In genomic region chr5:65973189-65973588, GRCm38 (mm10) we compare ENCODE assay signal across 29 mouse cellular contexts. TPM values are rescaled to one million over a fixed set of nuclear protein-coding genes. Genes with fewer than 3 reads are reported as not detected.
"Had no signal": no experiment of that assay in that cellular context is flagged by ENCODE, and none has a peak within 500 bp of the region (broad histone marks: within the 10 kb centered on the region; RNA-seq: fewer than 3 reads in every experiment).

No protein-coding gene starts in this region.

- H3K4me3 ChIP-seq: kidney, embryonic 15.5 days; limb, embryonic 12.5 days; limb, embryonic 15.5 days; liver, embryonic 13.5 days; midbrain, embryonic 13.5 days; myocyte; neural tube, embryonic 13.5 days; stomach, embryonic 15.5 days had no signal

- H3K27ac ChIP-seq: kidney, embryonic 15.5 days; limb, embryonic 12.5 days; limb, embryonic 15.5 days; liver, embryonic 13.5 days; midbrain, embryonic 13.5 days; neural tube, embryonic 13.5 days; stomach, embryonic 15.5 days had no signal

- H3K9ac ChIP-seq: kidney, embryonic 15.5 days; limb, embryonic 12.5 days; limb, embryonic 15.5 days; liver, embryonic 13.5 days; midbrain, embryonic 13.5 days; neural tube, embryonic 13.5 days; stomach, embryonic 15.5 days had no signal

- H3K36me3 ChIP-seq: kidney, embryonic 15.5 days; limb, embryonic 12.5 days; limb, embryonic 15.5 days; liver, embryonic 13.5 days; midbrain, embryonic 13.5 days; neural tube, embryonic 13.5 days; stomach, embryonic 15.5 days had no signal

- H3K4me1 ChIP-seq: kidney, embryonic 15.5 days; limb, embryonic 12.5 days; limb, embryonic 15.5 days; liver, embryonic 13.5 days; midbrain, embryonic 13.5 days; neural tube, embryonic 13.5 days; stomach, embryonic 15.5 days had no signal

- H3K27me3 ChIP-seq: kidney, embryonic 15.5 days; limb, embryonic 12.5 days; limb, embryonic 15.5 days; liver, embryonic 13.5 days; midbrain, embryonic 13.5 days; neural tube, embryonic 13.5 days; stomach, embryonic 15.5 days had no signal

- H3K9me3 ChIP-seq: kidney, embryonic 15.5 days; limb, embryonic 12.5 days; limb, embryonic 15.5 days; liver, embryonic 13.5 days; midbrain, embryonic 13.5 days; neural tube, embryonic 13.5 days; stomach, embryonic 15.5 days had no signal

- H3K4me2 ChIP-seq: kidney, embryonic 15.5 days; limb, embryonic 12.5 days; limb, embryonic 15.5 days; liver, embryonic 13.5 days; midbrain, embryonic 13.5 days; neural tube, embryonic 13.5 days; stomach, embryonic 15.5 days had no signal

- ATAC-seq: midbrain, embryonic 13.5 days; midbrain, embryonic 16.5 days had no signal

- DNase-seq: kidney, adult 8-10 months; kidney, postnatal 10 days; kidney, postnatal 36 days; layer of hippocampus, postnatal 36 days; left cerebral cortex, postnatal 4 days; liver, embryonic 13.5 days; lung, adult 2 months; lung, postnatal 14 days; lung, postnatal 4 days; retina, postnatal 1 day; right cerebral cortex, postnatal 25 days; spleen, adult 18-20 months; thymus, postnatal 36 days had no signal

RNA-seq across cellular contexts. Expression of gene 9130230L23Rik, which starts 30.9 kb away (rescaled TPM):
- total RNA-seq: layer of hippocampus, adult 8-10 months; layer of hippocampus, postnatal 10 days; layer of hippocampus, postnatal 36 days; left cerebral cortex, adult 8-10 months; left cerebral cortex, postnatal 14 days; left cerebral cortex, postnatal 4 days; monocyte, adult 5-6 weeks had no signal
- polyA plus RNA-seq: limb, embryonic 12.5 days; liver, embryonic 13.5 days; midbrain, embryonic 16.5 days had no signal

RNA-seq across cellular contexts. Expression of gene Chrna9, which starts 38.5 kb away (rescaled TPM):
- total RNA-seq: layer of hippocampus, adult 8-10 months; layer of hippocampus, postnatal 10 days; layer of hippocampus, postnatal 36 days; left cerebral cortex, adult 8-10 months; left cerebral cortex, postnatal 14 days; left cerebral cortex, postnatal 4 days; megakaryocyte, adult 5-6 weeks; monocyte, adult 5-6 weeks; neutrophil, adult 5-6 weeks had no signal
- polyA plus RNA-seq: liver, embryonic 13.5 days; midbrain, embryonic 13.5 days; midbrain, embryonic 16.5 days; myocyte; neural tube, embryonic 13.5 days; stomach, embryonic 15.5 days; urinary bladder, adult 2 months had no signal
